Mouse (Mus musculus) cerebellum, postnatal 25 days (tissue): ENCODE measurements around the gene Gm9780.
"Not testable (repeated sequence)": the region's sequence is repeated elsewhere in the genome, so short reads cannot be mapped to it uniquely, and the experiment has no call there.

Source experiments
- DNase-seq, 2 experiments: peaks; one replicate each; pipeline ENCODE4 v3.0.0; 2021; ENCODE audit warnings: mixed read lengths in 2 of 2

Gene Gm9780

GRCm38 (mm10) chr14:26042611-26043010, at the start of gene Gm9780:
Gene Gm9780 (minus strand): TSS chr14:26042711.
- not testable (repeated sequence) for DNase-seq

GRCm38 (mm10) chr14:26081997-26082396, 39.5 kb upstream of the Gm9780 start, which contains the start of gene Cphx3:
Gene Cphx3 (plus strand): TSS chr14:26082297.
- DNase-seq: not testable (repeated sequence)

- DNase-seq: not testable (repeated sequence)
Observed at GRCm38 (mm10) chr14:26081216-26081615, 38.7 kb upstream of the Gm9780 start, which contains the start of gene Cphx2. Gene Cphx2 (plus strand): TSS chr14:26081516.

- DNase-seq: not testable (repeated sequence)
Observed at GRCm38 (mm10) chr14:26076620-26077390, 34.3 kb upstream of the Gm9780 start.

GRCm38 (mm10) chr14:26067325-26067633, 24.8 kb upstream of the Gm9780 start, which contains the start of gene Tmem254c:
Gene Tmem254c (minus strand): TSS chr14:26067355.
- DNase-seq: not testable (repeated sequence)

GRCm38 (mm10) chr14:26066574-26067324, 24.2 kb upstream of the Gm9780 start:
- not testable (repeated sequence) for DNase-seq

- not testable (repeated sequence) for DNase-seq
Observed at GRCm38 (mm10) chr14:26059362-26059761, 16.9 kb upstream of the Gm9780 start.

- DNase-seq: not testable (repeated sequence)
Observed at GRCm38 (mm10) chr14:26058184-26058583, 15.7 kb upstream of the Gm9780 start.

- DNase-seq: not testable (repeated sequence)
Observed at GRCm38 (mm10) chr14:26048767-26049166, 6.3 kb upstream of the Gm9780 start.

GRCm38 (mm10) chr14:26047026-26047425, 4.5 kb upstream of the Gm9780 start:
- DNase-seq: not testable (repeated sequence)

- DNase-seq: not testable (repeated sequence)
Observed at GRCm38 (mm10) chr14:26045007-26045406, 2.5 kb upstream of the Gm9780 start.

GRCm38 (mm10) chr14:26035439-26035838, 7.1 kb downstream of the Gm9780 start:
- not testable (repeated sequence) for DNase-seq

GRCm38 (mm10) chr14:26034364-26034763, 8.1 kb downstream of the Gm9780 start:
- not testable (repeated sequence) for DNase-seq

- not testable (repeated sequence) for DNase-seq
Observed at GRCm38 (mm10) chr14:26025653-26026052, 16.9 kb downstream of the Gm9780 start.

- not testable (repeated sequence) for DNase-seq
Observed at GRCm38 (mm10) chr14:26022831-26023230, 19.7 kb downstream of the Gm9780 start.

GRCm38 (mm10) chr14:26021555-26021954, 21.0 kb downstream of the Gm9780 start:
- not testable (repeated sequence) for DNase-seq

- DNase-seq: not testable (repeated sequence)
Observed at GRCm38 (mm10) chr14:26016414-26016813, 26.1 kb downstream of the Gm9780 start.

GRCm38 (mm10) chr14:26007462-26007861, 35.0 kb downstream of the Gm9780 start:
- DNase-seq: not testable (repeated sequence)

- peak; percentile 1 to 3 for DNase-seq
Observed at GRCm38 (mm10) chr14:25981880-25982279, 60.6 kb downstream of the Gm9780 start.

GRCm38 (mm10) chr14:25979242-25979941, 63.1 kb downstream of the Gm9780 start:
- peak in 1 of 2 experiments; percentile 1 for DNase-seq

- not testable (repeated sequence) for DNase-seq
Observed at GRCm38 (mm10) chr14:25978371-25979241, 63.9 kb downstream of the Gm9780 start, which contains the start of gene Duxbl1. Gene Duxbl1 (plus strand): TSS chr14:25978577.
